Mouse (Mus musculus) testis, postnatal 14 days (tissue): ENCODE results near the gene Ppil1.
"Not testable (repeated sequence)": the region's sequence is repeated elsewhere in the genome, so short reads cannot be mapped to it uniquely, and the experiment has no call there.

Experiments
- DNase-seq: peaks from one replicate; pipeline ENCODE4 v3.0.0; 2021; ENCODE audit warnings: low spot score

Gene Ppil1

GRCm38 (mm10) chr17:29281541-29281940 lies 17.6 kb upstream of the Ppil1 start:
- DNase-seq: no peak

GRCm38 (mm10) chr17:29280422-29280821 lies 16.4 kb upstream of the Ppil1 start:
- no peak for DNase-seq

- no peak for DNase-seq
Measured at GRCm38 (mm10) chr17:29273889-29274288, 9.9 kb upstream of the Ppil1 start.

GRCm38 (mm10) chr17:29273156-29273555 lies 9.2 kb upstream of the Ppil1 start:
- no peak for DNase-seq

DNA sequence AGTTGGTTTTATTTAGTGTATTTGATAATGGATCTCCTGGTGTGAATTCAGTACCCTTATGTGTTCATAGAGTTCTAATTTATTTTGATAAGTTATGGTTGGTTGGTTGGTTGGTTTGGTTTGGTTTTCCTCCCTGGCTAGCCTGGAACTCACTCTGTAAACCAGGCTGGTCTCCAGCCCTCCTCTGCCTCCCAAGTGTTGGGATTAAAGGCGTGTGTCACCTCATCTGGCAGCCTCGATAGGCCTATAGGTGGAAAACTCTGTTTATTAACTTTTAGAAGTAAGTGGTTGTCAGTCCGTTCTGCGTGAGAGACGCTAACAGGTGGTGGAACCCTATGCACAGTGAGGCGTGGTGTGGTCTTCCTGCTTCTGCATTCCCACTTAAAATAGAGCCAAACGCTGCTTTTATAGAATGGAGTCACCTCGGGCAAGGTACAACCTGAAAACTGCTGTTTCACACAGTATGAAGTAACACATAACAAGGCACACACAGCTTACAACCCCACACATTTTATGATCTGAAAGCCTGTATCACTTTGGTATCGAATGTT lies 6.2 kb upstream of the Ppil1 start:
- no peak for DNase-seq

DNA sequence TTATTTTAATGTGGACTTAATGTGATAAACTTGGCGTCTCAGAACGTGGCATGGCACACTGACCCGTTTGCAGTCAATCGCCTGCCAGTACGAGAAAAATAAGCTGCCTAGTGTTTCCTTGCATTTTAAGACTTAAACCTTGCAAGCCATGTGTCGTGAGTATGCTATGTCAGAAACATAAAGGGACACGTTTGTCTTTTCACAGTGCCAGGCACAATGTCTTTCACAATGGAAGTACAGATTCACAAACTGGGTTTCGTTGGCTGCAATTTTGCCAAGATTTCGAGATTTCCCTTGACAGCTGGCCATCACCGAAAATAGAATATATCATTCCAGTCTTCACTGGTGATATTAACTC lies 5.3 kb upstream of the Ppil1 start:
- DNase-seq: no peak

DNA sequence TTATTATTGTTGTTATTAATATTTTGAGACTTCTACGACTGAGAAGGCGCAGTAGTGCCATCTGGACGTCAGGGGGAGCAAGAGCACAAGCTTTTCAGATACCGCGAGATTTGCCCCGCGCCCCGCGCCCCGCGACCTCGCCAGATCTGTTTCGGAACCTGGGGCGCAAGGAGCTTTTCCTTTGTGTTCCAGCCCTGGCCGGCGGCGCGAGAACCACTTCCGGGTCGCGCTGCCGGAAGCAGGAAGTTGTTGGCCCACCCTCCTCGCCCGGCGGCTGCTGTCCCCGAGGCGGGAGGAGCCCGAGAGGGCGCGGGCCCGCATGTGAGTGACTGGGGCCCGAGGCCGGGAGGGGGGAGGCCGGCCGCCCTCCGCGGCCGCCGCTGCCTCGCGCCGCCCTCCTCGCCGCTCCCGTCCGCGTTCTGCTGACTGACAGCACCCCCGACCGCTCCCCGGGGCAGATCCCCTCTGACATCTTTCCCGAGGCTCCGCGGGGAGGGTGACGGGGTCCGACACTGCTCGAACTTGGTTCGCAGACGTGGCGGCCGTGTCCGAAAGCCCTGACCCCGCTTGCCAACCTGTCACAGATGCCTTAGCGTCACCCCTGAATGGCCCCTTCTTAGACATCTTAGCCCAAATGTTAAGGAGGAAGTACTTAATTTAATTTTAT lies 4.8 kb upstream of the Ppil1 start, which contains the start of gene BC004004:
BC004004 (plus strand) TSS at position 107 of the 667 bp plus-strand sequence.
- peak; percentile 96 for DNase-seq

GRCm38 (mm10) chr17:29267931-29268681 lies 4.1 kb upstream of the Ppil1 start:
- DNase-seq: no peak

GRCm38 (mm10) chr17:29267040-29267439 lies 3.1 kb upstream of the Ppil1 start:
- DNase-seq: not testable (repeated sequence)

DNA sequence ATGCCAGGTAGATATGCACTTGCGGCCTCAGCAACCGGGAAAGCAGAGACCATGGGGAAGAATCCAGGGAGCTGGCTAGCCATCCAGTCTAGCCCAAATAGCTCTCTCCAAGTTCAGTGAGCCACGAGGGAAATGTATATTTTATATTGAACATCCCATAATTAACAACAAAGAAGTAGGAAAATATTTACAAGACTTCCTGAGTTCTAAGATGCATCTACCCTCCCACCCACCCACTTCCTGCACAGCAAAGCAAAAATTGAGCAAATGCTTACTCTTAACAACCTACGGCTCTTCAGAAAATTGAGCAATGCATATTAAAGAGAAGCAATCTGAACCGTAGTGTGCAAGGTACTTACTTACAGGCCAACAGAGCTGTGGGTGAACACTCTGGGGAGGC lies 774 bp upstream of the Ppil1 start:
- no peak for DNase-seq

GRCm38 (mm10) chr17:29263417-29263816 lies 569 bp downstream of the Ppil1 start:
- DNase-seq: no peak

DNA sequence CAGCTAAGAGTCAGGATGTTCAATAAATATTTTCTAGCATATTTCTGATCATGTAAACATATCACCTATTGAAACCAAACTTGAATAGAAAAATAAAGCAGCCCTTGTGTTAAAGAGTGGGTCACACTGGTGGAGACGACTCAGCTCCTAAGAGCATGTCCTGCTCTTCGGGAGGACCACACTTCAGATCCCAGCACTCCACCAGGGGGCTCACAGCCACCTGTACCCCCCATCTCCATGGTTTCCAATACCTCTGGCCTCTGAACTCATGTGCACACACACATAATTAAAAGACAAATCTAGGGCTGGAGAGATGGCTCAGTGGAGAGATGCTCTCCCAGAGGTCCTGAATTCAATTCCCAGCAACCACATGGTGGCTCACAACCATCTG lies 1.7 kb downstream of the Ppil1 start:
- no peak for DNase-seq

GRCm38 (mm10) chr17:29261603-29262258 lies 2.3 kb downstream of the Ppil1 start:
- no peak for DNase-seq

DNA sequence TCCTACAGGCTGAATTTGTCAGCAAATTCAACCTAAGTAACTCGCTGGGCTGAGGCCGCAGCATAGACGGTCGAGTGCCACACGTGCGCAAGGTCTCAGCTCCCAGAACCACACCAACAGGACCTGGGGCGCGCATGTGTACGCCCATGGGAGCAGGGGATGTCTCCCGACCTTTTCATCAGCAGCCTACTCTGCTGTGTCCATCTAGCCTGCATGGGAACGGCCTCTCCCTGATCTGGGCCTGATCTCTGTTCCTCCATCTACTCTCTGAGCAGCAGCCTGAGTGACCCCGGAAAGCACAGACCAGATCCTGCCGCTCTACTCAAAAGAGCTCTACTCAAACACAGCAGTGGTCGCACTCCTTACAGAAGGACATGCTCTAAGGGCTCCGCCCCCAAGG lies 3.5 kb downstream of the Ppil1 start:
- DNase-seq: no peak

- peak; percentile 43 for DNase-seq
Measured at GRCm38 (mm10) chr17:29259489-29259888, 4.5 kb downstream of the Ppil1 start.

- DNase-seq: no peak
Measured at GRCm38 (mm10) chr17:29258921-29259320, 5.1 kb downstream of the Ppil1 start.

DNA sequence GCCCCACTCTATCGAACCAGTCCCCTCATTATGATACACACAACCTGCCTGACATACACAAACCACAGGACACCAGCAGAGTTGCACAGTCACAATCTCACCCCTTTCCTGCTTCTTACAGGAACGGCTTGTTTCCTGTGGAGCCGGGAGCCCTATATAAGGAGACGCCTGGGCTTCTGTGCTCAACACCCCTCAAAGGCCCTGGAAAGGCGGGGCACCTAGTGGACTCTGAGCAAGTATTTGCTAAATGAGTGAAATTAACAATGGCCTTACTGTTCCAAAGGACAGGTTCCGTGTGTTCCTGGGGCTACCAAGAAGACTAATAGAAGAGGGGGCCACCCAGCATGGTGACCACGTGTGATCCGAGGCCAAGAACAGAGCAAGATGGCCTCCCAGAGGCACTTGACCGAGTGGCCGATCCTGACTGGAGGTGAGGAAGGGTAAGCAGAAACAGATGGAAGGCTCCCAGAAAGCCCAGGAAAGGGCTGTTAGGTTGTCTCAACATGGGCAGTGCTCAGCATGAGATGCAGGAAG lies 5.9 kb downstream of the Ppil1 start:
- no peak for DNase-seq

GRCm38 (mm10) chr17:29257001-29257511 lies 6.9 kb downstream of the Ppil1 start:
- DNase-seq: no peak

- no peak for DNase-seq
Measured at GRCm38 (mm10) chr17:29256507-29256906, 7.5 kb downstream of the Ppil1 start.

- not testable (repeated sequence) for DNase-seq
Measured at GRCm38 (mm10) chr17:29254784-29255183, 9.2 kb downstream of the Ppil1 start.

DNA sequence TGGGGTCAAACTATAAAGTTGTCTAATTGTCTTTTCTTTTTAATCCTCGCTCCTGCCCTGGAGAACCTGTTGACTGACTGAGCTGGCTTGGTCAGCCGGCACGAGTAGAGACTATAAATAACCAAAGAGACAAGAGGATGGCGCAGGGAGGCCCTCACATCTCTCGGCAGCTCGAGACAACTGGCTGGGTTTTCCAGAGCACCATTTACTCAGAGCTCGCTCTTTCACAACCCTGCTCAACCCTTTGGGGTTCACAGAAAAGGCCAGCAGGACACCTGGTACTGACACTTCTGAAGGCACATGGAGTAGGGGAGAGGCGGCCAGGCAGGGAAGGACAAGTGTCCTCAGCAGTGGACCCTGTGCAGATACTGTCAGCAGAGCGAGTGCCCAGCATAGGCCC lies 10.3 kb downstream of the Ppil1 start:
- no peak for DNase-seq

GRCm38 (mm10) chr17:29253236-29253635 lies 10.8 kb downstream of the Ppil1 start:
- no peak for DNase-seq
